Mouse (Mus musculus): ENCODE results near the gene Olfr60. TPM values are rescaled to one million over a fixed set of nuclear protein-coding genes. Genes with fewer than 3 reads are reported as not detected.

Olfr60 gene
- not detected in 4 replicates for total RNA-seq (2023; ENCODE audit: inconsistent age)

DNA sequence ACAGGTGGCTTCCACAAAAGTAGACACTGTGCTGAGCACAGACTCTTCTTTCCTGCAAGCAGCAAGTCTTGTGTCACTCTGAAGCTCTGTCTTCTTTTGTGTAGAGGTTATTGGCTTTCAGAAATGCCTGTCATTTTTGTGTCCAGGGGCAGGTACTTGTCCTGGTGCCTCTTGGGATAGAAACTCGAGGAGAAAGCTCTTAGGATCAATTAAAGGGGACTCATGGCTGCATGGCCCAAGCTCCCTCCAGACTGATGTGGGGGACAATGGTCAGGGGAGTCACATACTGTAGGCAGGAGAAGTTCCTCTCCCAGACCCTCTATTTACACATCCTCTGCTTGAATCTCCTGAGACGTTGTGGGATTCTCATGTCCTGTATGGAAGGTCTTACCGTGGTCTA lies at the start of gene Olfr60:
TSS of gene Olfr60 (minus strand) at position 101 of the 400 bp plus-strand sequence.

DNA sequence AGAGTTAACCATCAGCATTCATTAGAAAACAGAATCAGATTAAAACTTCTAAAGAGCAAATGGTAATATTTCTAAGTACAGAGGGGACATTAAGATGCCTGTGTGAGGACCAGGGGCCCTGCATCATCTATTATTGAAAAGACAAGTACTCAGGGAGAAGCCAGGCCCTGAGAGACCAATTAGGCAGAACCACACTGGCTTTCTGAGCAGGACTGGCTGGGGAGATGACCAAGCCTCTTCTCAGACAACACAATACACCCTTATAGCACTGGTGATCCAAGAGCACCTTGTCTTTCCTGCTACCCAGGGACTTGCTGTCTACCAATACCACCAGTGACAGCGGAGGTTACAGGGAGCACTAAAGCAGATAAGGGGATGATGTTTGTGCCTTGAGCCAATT lies 41.3 kb upstream of the Olfr60 start, which contains the start of gene Olfr531:
TSS of gene Olfr531 (minus strand) at position 101 of the 400 bp plus-strand sequence.

DNA sequence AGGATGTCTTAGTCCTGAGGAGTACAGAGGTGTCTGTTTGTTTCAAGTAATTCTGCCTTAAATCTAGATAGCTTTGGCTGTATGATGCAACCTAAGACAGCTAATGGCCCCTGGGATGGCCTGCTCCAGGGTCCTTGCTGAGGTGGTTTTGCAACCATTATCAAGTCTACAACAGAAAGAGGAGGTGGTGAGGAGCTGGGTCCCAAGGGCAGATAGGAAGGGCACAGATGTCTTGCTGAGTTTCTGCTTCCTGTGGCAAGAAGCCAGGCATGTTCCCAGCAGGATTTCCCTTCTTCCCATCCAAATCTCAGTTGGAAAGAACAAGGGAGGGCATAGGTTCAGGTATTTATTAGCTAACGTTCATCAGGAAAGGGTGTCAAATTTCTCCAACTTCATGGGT lies 14.8 kb upstream of the Olfr60 start, which contains the start of gene Olfr530:
TSS of gene Olfr530 (minus strand) at position 101 of the 400 bp plus-strand sequence.

DNA sequence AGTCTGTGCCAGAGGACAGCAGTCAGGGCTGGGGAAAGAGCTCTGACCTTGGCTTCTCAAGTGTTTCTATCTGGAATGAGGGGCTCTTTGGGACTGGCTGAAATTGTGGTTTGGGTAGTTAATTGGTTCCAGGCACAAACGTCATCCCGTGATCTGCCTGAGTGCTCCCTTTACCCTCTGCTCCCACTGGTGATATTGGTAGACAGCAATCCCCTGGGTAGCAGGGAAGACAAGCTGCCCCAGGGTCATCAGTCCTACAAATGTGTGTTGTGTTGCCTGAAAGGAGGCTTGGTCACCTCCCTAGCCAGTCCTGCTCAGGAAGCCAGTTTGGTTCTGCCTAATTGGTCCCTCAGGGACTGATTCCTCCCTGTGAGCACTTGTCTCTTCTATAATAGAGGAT lies 27.8 kb downstream of the Olfr60 start, which contains the start of gene Olfr527:
TSS of gene Olfr527 (plus strand) at position 301 of the 400 bp plus-strand sequence.

DNA sequence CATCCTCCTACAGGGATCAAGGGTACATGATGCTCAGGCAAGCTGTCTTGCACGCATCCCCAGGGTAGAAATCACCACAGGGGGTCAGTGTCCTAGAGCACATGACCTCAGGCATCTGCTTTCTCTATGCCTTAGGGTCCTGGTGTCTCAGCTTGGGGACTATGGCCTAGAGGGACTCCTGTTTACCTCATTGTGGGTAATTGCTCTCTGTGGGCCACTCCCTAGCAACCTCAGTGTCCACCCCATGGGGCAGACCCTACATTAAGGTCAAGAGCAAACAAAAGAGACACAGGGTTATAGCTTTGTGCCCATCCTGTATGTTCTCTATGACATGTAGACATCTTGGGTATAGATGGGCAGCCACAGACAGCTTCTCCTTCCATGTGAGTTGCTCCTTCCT lies 40.9 kb downstream of the Olfr60 start, which contains the start of gene Olfr525:
TSS of gene Olfr525 (plus strand) at position 301 of the 400 bp plus-strand sequence.

Other genes with a start within 250 kb of the Olfr60 start
- gene Paox, start 245.9 kb downstream of the Olfr60 start, total RNA-seq (2023; ENCODE audit: inconsistent age), result 1.6 to 6.7 TPM (median 5.0 TPM) in 4 replicates
- 23.9 to 29.1 TPM (median 25.5 TPM) in 4 replicates for gene Echs1, start 245.2 kb downstream of the Olfr60 start, total RNA-seq (2023; ENCODE audit: inconsistent age)
- gene Mtg1, start 224.1 kb downstream of the Olfr60 start, total RNA-seq (2023; ENCODE audit: inconsistent age), result 11.1 to 17.4 TPM (median 14.2 TPM) in 4 replicates
- not detected in 4 replicates for gene Sprn, start 206.8 kb downstream of the Olfr60 start, total RNA-seq (2023; ENCODE audit: inconsistent age)
- not detected in 4 replicates for gene Olfr522, start 196.9 kb downstream of the Olfr60 start, total RNA-seq (2023; ENCODE audit: inconsistent age)
- gene Olfr523, start 188.5 kb downstream of the Olfr60 start, total RNA-seq (2023; ENCODE audit: inconsistent age), result not detected in 4 replicates
- gene Olfr524, start 155.7 kb downstream of the Olfr60 start, total RNA-seq (2023; ENCODE audit: inconsistent age), result not detected in 4 replicates
- gene Cd163l1, start 143.4 kb downstream of the Olfr60 start, total RNA-seq (2023; ENCODE audit: inconsistent age), result not detected in 4 replicates
- not detected in 4 replicates for gene 5830411N06Rik, start 114.4 kb downstream of the Olfr60 start, total RNA-seq (2023; ENCODE audit: inconsistent age)
- not detected in 4 replicates for gene Olfr525, start 40.8 kb downstream of the Olfr60 start, total RNA-seq (2023; ENCODE audit: inconsistent age)
- gene Olfr527, start 27.7 kb downstream of the Olfr60 start, total RNA-seq (2023; ENCODE audit: inconsistent age), result not detected in 4 replicates
- not detected in 4 replicates for gene Olfr530, start 14.7 kb upstream of the Olfr60 start, total RNA-seq (2023; ENCODE audit: inconsistent age)
- not detected in 4 replicates for gene Olfr531, start 41.2 kb upstream of the Olfr60 start, total RNA-seq (2023; ENCODE audit: inconsistent age)
- not detected in 4 replicates for gene Olfr532, start 60.0 kb upstream of the Olfr60 start, total RNA-seq (2023; ENCODE audit: inconsistent age)
- not detected in 4 replicates for gene Olfr533, start 101.7 kb upstream of the Olfr60 start, total RNA-seq (2023; ENCODE audit: inconsistent age)
- not detected in 4 replicates for gene Olfr535, start 122.5 kb upstream of the Olfr60 start, total RNA-seq (2023; ENCODE audit: inconsistent age)
- not detected in 4 replicates for gene Olfr536, start 145.7 kb upstream of the Olfr60 start, total RNA-seq (2023; ENCODE audit: inconsistent age)
- gene Olfr538, start 206.2 kb upstream of the Olfr60 start, total RNA-seq (2023; ENCODE audit: inconsistent age), result not detected in 4 replicates
- gene Olfr46, start 239.6 kb upstream of the Olfr60 start, total RNA-seq (2023; ENCODE audit: inconsistent age), result not detected in 4 replicates

Measured in B cell, adult (primary cell).